Mouse (Mus musculus): ENCODE measurements around the gene Jhy.

- TF ChIP-seq CTCF (IDR thresholded peaks at IDR 0.05; ENCODE audit: control insufficient read depth, insufficient read depth, insufficient read length) (no peak), USF1 (IDR thresholded peaks at IDR 0.05; ENCODE audit: low read depth) (no peak), FOSL1 (IDR thresholded peaks at IDR 0.05; ENCODE audit: insufficient read depth, low read length, poor library complexity, severe bottlenecking) (no peak)
Observed at GRCm38 (mm10) chr9:40964418-40964714, 448 bp upstream of the Jhy start.
